Mouse (Mus musculus) lung, postnatal 10 days (tissue): Measurements from ENCODE around the gene Alpk1.
A peak's percentile ranks its signal among the peaks of the same experiment; 100 is the strongest.

Source experiments
- DNase-seq: peaks from one replicate; pipeline ENCODE4 v3.0.0; 2021

The Alpk1 gene

DNA sequence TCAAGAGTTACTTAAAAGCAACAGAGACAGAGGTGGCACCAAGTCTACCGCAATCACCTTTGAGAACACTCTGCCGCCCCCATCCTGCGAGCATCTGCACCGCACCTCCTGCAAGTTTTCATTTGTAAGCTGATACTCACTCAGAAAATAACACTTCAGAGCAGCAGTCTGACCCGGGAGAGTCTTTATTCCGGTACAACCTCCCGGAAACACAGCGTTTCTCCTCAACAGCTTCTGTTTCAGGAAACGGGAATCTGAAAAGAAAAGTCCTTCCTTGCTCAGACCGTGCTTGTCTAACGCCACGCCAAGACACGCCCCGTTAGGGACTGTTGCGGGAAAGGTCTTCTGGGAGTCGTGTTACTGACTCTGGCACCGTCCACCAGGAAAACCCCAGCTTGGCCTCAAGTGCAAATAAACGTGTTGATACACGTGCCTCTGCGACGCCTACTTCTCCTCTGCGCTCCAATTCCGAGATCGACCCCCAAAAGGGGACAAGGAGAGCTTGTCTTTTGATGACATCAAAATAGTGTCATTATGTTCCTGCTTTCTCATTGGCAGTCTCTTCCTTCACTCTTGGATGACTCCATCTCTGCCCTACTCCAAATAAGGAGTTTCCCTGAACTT is at the start of gene Alpk1:
Gene Alpk1 (minus strand): TSS at position 507 of the 624 bp plus-strand sequence.
- peak; percentile 86 for DNase-seq

GRCm38 (mm10) chr3:127827123-127827522 is 46.8 kb upstream of the Alpk1 start:
- peak; percentile 56 for DNase-seq

GRCm38 (mm10) chr3:127826503-127826902 is 46.2 kb upstream of the Alpk1 start:
- no peak for DNase-seq

- DNase-seq, result no peak
These were observed 43.8 kb upstream of the Alpk1 start for GRCm38 (mm10) chr3:127823886-127824863.

DNA sequence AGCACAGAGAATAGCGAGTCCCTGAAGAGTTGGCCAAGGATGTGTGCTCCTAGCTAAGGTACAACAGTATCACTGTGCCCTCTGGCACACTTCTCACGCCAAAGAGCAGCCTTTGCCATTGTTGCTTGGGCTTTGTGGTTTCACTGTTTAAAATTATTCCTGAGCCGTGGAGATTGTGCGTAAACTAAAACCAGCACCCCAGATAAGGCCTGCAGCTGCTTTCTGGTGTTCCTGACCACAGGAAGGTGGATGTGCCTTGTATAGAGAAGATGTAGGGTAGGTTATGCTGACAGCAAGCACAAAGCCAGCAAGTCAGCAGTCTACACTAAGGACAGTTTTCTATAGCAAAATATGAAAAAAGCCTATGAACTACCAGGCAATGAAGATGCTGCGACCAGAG is 40.9 kb upstream of the Alpk1 start:
- no peak for DNase-seq

DNA sequence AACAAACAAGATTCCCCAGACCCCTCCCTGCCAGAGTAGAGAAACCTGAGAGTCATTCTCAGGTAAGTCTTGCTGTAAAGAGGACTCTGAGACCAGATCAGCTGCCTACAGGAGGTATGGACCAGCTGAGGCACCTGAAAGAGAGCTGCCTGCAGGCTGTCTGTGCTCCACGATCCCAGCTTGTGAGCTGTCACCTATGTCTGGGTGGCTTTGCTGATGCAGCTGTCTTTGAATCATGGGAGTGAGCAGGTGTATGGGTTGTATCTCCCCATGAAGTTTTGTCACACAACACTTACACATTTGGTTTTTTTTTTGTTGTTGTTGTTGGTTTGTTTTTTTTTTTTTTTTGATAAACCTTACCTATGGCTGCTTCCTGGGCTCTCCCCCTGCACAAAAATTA is 40.1 kb upstream of the Alpk1 start:
- no peak for DNase-seq

GRCm38 (mm10) chr3:127818694-127819663 is 38.7 kb upstream of the Alpk1 start:
- DNase-seq, result no peak

- DNase-seq, result no peak
These were observed 36.9 kb upstream of the Alpk1 start for GRCm38 (mm10) chr3:127817120-127817683.

DNA sequence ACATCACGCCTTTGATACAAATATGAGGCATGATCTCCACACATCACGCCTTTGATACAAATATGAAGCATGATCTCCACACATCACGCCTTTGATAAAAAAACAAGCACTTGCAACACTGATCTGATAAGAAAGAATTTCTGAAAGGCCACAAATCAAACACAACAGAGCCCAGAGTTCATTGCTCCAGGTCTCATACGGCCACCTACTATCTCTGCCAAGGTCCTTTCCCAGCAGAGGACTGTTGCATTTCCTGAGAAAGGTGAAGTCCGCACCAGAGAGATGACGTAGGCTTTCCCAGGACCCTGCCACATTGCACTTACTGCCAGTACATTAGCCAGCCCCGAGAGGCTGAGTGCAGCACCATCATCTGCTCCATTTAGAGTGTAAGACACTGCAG is 28.8 kb upstream of the Alpk1 start:
- DNase-seq, result no peak

DNA sequence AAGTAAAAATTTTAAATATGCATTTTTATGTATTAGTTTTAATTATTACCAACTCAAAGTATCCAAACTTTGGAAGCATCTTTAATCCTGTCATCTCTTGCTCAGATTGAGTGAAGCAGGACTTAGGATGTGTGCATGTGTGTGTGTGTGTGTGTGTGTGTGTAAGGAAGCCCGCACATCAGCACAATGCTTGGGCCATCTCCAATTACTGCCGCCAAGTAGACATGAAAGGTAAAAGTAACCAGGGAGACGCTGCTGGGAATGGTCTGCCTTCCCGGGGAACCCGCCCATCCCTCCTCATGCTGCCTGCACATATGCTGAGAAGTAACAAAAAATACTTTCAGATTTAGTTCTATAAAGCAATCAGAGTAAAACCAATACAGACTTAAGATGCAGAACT is 27.5 kb upstream of the Alpk1 start:
- no peak for DNase-seq

- no peak for DNase-seq
These were observed 25.7 kb upstream of the Alpk1 start for GRCm38 (mm10) chr3:127805991-127806390.

DNA sequence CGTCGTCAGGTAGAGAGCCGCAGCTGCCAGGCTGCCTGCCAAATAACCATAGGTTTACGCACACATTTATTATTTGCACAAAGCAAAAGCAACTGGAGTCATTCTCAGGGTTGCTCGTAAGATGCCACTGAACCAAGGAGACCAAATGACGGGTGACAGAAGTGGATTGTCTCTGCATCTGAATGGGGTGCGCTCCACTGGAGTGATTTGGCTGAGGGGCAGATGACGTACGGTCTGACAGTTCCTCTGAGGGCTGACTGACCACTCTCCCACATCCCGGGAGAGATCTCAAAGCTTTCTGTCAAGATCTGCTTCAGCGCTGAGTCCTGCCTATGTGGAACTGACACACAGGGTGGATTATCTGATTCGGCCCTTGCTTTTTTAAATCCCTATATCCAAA is 24.7 kb upstream of the Alpk1 start:
- DNase-seq, result no peak

GRCm38 (mm10) chr3:127804439-127804838 is 24.1 kb upstream of the Alpk1 start:
- DNase-seq, result no peak

GRCm38 (mm10) chr3:127802814-127803213 is 22.5 kb upstream of the Alpk1 start:
- no peak for DNase-seq

DNA sequence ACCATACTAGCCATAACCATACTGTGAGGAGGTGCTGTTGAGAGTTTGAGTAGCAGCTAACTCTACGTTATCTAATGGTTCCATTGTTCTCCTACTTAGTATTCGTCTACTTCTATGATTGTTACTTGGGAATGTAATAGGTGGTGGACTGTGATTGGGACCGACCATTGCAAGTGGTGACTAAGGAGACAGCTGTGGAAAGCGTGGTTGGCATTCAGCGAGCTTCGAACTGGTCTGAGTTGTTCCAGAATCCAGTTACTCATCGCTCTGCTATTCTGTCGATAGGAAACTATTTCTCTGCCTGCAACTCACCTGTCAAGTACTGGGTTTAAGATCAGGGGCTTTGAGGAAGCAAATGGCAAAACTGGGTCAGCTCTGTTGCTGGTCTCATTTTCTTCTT is 20.8 kb upstream of the Alpk1 start:
- DNase-seq, result no peak

DNA sequence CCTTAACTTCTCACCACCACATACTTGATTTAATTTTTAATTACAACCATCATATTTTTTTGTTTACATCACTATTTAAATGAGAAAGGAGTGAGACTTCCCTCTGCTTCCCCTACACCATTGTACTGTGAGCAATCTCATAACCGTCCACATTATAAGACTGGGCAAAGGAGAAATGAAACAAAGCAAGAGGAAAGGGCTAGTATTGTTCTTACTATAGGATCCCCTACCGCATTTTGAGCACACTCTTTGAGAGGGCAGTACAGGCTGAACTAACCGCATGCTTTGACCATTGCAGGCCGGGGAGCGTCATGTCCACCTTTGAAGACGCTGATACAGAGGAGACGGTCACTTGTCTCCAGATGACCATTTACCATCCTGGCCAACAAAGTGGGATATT is 15.9 kb upstream of the Alpk1 start:
- DNase-seq, result no peak

DNA sequence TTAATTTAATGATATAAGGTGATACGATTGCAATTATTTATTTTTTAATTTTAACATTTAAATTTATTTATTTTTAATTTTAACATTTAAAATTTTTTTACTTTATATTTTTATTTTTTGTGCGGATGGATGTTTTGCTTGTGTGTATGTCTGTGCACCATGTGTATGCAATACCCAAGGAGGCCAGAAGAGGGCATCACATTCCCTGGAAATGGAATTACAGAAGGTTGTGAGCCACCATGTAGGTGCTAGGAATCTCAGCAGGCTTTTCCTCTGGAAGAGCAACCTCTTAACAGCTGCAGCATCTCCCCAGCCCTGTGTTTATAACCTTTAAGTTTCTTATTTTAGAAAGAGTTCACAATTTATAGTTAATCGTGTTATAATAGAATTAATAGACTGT is 15.4 kb upstream of the Alpk1 start:
- DNase-seq, result no peak

DNA sequence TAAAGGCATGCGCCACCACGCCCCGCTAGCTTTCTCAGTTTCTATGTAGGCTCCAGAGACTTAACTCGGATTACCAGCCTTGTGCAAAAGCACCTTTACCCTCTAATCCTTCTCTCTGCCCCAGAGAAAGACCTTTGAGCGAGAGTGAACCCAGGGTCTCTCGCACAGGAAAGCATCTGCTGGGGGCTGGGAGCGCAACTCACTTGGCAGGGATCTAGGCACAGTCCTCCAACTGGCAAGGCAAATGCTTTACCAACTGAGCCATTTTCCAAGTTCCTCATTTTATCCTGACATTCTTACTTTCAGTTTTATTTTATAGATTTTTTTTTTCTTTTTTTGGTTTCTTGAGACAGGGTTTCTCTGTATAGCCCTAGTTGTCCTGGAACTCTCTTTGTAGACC is 12.7 kb upstream of the Alpk1 start:
- DNase-seq, result no peak

- no peak for DNase-seq
These were observed 11.6 kb upstream of the Alpk1 start for GRCm38 (mm10) chr3:127791595-127792561.

DNA sequence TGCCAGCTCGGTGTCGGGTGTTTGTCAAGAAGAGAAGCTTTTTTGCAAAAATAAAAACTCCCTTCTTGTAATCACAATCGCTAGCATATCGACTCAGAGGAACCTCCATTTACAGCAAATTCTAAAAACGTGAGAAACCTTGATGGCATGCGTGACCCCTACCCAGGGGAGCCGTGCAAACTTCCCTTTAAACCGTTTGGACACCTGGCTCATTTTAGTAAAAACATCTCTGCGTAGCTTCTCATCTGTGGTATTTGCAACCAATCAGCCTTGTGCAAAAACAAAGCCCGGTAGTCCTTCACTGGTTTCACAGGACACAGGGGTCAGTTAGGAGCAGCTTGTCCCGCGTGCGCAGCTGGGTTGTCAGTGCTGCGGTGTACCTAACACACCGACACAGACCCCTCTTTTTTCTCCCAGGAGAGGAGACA is 10.7 kb upstream of the Alpk1 start:
- no peak for DNase-seq
